Mouse (Mus musculus) heart, adult 8-10 months (tissue): Measurements from ENCODE around the gene Ptgds. TPM values are rescaled to one million over a fixed set of nuclear protein-coding genes. Genes with fewer than 3 reads are reported as not detected.

ENCODE experiments used
- DNase-seq: peaks from one replicate; pipeline ENCODE4 v3.0.0; 2022; ENCODE audit warnings: low spot score
- total RNA-seq, 4 experiments: library from RNA; stranded (reverse); gene quantifications; 2 replicates each; pipeline ENCODE4 v1.2.4; 2022

The Ptgds gene
- total RNA-seq, 4 experiments from 2014 or later, result 350 to 1,004 (median 621) TPM

GRCm38 (mm10) chr2:25480541-25480940 lies 10.7 kb upstream of the Ptgds start:
- DNase-seq, result no peak

DNA sequence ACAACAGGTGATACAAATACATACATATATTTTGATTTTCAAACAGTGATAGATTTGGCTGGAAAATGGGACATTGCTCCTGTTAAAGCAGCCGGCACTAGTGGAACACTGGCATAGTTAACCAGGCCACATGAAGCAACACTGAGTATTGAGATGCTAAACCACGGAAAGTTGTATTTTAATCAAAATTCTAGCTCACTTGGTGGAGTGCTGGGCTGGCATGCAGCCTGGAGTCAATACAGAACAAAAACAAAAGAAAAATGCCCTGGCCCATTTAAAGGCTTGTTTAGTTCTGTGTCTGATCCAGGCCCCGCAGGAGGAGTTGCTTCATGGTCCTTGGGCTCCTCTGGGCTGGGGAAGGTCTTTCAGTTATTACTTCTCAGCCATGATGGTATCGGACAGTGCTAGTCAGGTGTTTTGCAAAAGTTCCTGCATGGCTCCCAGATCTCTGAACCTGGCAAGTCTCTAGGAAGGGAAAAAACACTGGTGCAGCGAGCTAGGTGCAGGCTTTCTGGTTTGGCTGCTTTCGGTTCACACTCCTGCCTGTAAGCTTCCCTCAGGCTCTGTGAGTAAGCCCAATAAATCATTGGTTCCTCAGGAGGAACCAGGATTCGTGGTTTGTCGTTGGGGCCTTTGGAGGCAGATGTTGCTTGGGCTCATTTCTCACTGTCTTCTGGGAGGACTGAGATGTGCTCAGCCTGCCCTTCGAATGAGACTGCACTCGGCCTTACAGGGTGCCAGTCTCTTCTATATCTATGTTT lies 9.9 kb upstream of the Ptgds start:
- DNase-seq, result no peak

DNA sequence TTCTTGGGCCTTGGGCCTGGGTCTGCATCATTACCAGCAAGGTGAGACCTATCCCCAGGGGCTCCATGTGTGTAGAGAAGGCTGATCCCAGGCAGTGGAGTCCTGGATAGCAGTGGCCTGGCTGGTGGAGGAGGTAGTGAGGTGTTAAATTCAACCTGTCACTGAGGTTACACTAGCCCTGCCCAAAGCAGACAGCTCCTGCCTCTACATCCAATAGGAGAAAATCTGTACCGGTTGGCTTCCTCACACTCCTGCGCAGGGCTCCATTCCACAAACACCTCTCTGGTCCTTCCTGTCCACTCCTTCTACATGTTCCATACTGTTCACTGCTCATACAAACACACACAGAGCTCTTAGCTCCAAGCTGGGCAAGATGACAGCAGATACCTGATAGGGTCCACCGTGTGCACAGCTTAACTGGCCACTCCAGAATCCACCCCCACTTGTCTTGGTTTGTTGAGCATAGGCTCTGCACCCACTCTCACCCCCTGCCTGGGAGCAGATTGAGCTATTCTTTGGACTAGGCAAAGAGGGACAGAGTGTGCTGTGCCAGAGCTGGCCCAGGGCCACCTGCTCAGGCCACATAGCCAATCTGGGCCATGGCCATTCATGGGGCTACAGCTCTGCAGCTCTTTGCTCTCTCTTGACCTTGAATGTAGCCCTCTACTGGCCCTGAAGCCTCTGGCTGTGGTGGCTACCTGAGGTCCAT lies 8.3 kb upstream of the Ptgds start:
- DNase-seq, result peak; percentile 40

DNA sequence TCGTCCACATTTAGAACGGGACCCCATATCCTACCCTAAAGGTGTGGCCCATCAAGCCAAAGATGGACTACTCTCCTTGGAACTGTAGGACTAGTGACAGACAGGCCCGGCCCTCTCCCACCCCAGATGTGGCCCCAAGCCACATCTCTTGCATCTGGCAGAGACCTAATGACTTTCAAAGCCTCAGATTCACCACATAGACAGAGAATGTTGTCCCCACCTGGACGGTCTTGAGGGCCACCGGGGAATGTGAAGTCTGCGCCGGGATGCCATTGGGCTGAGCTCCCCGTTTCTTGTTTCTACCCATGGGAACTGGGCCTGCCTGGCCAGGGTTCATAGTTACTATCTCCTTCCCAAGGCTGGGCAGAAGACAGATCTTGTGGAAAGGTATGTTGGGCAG lies 7.7 kb upstream of the Ptgds start:
- DNase-seq, result no peak

- DNase-seq, result no peak
Measured at GRCm38 (mm10) chr2:25472550-25472949, 2.7 kb upstream of the Ptgds start.

DNA sequence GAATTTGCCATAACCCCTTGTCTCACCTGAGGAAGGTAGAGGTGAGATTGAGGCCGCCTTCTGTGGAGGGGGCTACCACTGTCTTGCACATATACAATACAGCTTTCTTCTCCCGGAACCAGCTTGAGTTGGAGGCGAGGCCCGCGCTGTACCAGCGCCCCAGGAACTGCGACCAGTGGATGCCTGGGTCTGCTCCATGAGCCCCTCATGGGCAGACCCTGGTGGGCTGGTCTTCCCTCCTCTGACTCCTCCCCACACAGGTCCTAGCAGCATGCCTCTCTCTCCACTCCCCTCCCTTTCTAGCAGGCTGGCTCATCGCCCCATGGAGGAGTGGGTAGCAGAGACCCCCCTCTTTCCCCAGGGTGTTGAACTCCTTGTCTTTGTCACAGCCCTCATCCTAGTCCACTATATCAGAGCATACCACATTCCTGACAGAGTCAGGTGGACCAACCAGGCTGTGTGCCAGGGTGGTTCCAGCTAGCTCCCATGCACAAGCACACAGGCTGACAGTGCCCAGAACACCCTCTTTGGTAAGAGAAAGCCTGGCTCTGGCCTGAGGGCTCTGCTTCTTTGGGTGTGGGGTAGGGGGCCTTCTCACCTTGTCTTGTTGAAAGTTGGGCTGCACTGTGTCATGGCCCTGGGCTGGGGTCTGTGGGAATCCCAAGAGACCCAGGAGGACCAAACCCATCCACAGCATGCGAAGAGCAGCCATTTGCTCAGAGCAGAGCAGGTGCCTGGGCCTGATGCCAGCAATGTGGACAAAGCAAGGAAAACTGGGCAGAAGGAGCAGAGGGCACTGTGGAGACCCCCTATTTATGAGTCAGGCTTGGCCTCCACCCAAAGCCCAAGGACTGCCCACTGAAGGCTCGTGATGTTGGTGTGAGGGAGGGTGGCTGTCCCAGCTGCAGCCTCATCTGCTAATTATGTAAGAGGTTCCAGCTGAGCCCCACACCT lies 607 bp downstream of the Ptgds start:
- peak; percentile 47 for DNase-seq

DNA sequence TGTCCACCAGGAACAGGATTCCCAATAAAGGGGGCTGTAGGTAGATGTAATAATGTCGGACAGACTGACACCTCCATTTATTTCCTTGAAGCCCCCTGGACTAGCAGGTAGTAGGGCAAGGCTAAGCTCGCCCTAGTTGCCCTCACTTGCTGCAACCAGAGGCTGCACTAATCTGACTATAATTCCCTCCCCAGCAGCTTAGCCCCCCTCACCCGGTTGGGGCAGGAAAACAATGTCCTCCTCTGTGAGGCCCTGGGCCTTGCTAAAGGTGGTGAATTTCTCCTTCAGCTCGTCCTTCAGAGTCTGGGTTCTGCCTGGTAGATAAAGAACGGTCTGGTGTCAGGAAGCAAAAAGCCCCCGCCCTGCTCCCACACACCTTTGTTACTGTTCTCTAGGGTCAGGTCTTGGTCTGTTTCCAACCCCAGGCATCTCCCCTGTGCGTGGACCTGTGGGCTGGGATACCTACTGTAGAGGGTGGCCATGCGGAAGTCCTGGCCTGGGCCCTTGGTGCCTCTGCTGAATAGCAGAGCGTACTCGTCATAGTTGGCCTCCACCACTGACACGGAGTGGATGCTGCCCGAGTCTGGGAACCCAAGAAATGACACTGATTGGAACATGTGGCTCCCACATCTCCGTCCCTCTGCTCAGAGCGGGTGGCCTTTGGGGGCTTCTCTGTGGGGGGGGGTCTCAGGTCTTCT lies 2.1 kb downstream of the Ptgds start:
- no peak for DNase-seq

GRCm38 (mm10) chr2:25465816-25466635 lies 3.8 kb downstream of the Ptgds start:
- no peak for DNase-seq

DNA sequence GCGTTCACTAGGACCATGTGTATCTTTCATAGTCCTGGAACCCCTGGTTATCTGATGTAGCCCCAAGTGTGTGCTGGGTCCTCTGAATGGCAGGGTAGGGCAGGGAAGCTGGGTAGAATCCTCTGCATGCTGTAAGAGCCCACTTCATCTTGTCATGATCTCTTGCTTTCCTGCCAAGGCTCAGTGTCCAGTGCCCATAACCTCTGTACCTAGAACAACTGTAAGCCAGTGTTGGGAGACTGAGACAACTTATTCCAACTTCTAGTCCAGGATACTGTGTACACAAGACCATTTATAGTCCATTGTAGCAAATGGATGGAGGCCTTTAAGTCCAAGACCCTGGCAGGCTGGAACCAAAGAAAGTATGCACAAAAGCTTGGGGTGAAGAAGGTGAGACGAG lies 4.6 kb downstream of the Ptgds start:
- no peak for DNase-seq

- no peak for DNase-seq
Measured at GRCm38 (mm10) chr2:25463630-25464029, 6.2 kb downstream of the Ptgds start.

DNA sequence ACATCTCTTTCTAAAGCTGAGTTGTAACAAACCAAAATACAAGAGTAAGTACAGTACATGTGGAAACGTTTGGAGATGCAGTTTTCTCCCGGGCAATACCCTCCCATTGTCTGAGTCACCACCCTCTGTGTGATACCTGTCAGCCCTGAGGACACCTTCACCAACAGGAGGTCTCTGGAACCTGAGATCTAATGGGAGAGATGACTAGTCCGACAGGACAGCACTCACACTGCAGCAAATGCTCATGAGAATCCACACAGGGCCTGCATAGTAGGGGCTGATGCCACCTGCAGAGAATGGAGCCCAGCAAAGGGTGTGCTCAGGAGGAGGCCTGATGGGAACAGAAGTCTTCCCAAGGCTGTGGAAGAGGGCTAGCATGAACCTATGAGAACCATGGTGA lies 8.4 kb downstream of the Ptgds start:
- no peak for DNase-seq

GRCm38 (mm10) chr2:25460551-25461309 lies 9.1 kb downstream of the Ptgds start, which contains the start of gene Paxx:
Gene Paxx, minus strand, starts transcription at chr2:25461094.
- peak; percentile 93 for DNase-seq

DNA sequence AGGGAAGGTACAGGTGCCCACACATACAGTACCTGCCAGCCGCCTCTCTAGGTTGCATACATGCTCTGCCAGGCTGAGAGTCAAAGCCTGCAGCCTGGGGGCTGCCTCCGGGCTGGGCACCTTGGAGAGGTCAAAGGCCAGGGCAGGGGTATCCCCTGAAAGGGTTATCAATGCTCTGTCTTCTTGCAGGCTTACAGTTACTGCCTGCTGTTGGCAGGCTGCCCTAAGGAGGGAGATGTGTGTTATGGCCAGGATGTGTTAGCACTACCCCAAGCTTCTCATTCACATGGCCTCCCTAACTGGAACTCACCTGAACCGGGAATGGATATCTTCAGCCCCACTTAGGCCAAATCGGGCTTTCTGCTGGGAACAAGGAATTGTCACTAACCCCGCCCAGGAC lies 9.7 kb downstream of the Ptgds start:
- DNase-seq, result no peak

- DNase-seq, result no peak
Measured at GRCm38 (mm10) chr2:25458911-25459310, 10.9 kb downstream of the Ptgds start.

DNA sequence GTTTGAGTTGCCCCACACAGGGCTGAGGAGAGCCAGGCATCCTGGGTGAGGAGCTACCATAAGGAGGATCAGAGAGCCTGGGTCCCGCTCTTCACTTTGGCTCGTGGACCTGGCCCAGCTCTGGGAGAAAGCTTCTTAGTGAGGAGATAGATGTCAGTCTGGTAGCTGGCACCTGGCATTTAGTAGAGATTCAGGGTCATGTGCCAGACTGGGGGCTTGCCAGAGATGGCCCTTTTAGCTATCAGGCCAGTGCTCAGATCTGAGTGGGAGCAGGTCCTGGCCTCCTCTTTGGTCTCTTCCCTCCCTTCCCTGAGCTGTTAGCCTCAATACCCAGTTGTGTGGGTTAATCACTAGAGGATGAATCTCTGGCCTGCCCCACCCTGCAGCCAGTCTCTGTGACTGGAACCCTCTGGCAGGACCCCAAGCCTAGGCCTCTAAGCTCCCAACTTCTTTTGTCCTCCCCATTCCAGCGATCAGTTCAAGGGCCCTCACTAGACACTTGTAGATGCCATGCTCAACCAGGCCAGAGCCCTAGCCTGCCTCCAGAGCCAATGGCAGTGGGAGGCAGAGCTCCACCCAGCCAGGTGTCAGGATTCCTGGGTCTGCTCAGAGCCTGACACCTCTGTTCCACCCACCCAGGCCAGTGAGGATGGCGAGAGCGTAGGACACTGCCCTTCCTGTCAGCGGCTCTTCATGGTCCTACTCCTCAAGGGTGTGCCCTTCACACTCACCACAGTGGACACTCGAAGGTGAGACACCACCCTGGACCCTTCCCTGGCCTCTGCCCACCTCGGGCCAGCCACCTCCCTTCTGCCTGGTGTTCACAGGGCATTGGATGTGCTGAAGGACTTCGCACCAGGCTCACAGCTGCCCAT lies 12.6 kb downstream of the Ptgds start:
- no peak for DNase-seq

GRCm38 (mm10) chr2:25456205-25456953 lies 13.5 kb downstream of the Ptgds start, which contains the start of gene Clic3:
Gene Clic3, plus strand, starts transcription at chr2:25456838.
- no peak for DNase-seq

GRCm38 (mm10) chr2:25452951-25453350 lies 16.9 kb downstream of the Ptgds start:
- DNase-seq, result no peak
